Mouse (Mus musculus) limb, embryonic 11.5 days (tissue): ENCODE data around the gene Zc3h14. TPM values are rescaled to one million over a fixed set of nuclear protein-coding genes. Genes with fewer than 3 reads are reported as not detected.

Experiments used
- ATAC-seq: fragments of 200-750 bp; cut with Nextera tagmentation; 2 replicates; pipeline ENCODE4 v1.8.0; 2017; ENCODE audit warnings: low read depth; ENCODE audit not compliant: insufficient number of reproducible peaks, low FRiP score, low TSS enrichment
- DNase-seq: peaks from one replicate; pipeline ENCODE4 v3.0.0-alpha.2; 2015; ENCODE audit warnings: low spot score
- H3K27ac ChIP-seq: fragments of 300-500 bp; sonication (generic); replicated peaks from 2 replicates; pipeline ENCODE4 v1.5.1; 2014; ENCODE audit warnings: low read depth, mild to moderate bottlenecking, low read length
- H3K27me3 ChIP-seq: fragments of 300-500 bp; sonication (generic); 2 replicates; pipeline ENCODE4 v1.6.1; 2014; ENCODE audit warnings: mild to moderate bottlenecking, low read length, mixed read lengths; ENCODE audit not compliant: control insufficient read depth, insufficient read depth
- H3K36me3 ChIP-seq: fragments of 300-500 bp; sonication (generic); 2 replicates; pipeline ENCODE4 v1.6.1; 2014; ENCODE audit warnings: mild to moderate bottlenecking, low read length, moderate library complexity, mixed read lengths; ENCODE audit not compliant: control insufficient read depth, insufficient read depth
- H3K4me1 ChIP-seq: fragments of 300-500 bp; sonication (generic); 2 replicates; pipeline ENCODE4 v1.6.1; 2014; ENCODE audit warnings: low read length, mixed read lengths; ENCODE audit not compliant: control insufficient read depth, insufficient read depth
- H3K4me2 ChIP-seq: fragments of 300-500 bp; sonication (generic); 2 replicates; pipeline ENCODE4 v1.6.1; 2014; ENCODE audit warnings: low read depth, mild to moderate bottlenecking, moderate library complexity; ENCODE audit not compliant: severe bottlenecking
- H3K4me3 ChIP-seq: fragments of 300-500 bp; sonication (generic); 2 replicates; pipeline ENCODE4 v1.5.1; 2014; ENCODE audit warnings: low read depth, low read length
- H3K9ac ChIP-seq: fragments of 300-500 bp; sonication (generic); 2 replicates; pipeline ENCODE4 v1.6.1; 2014; ENCODE audit warnings: mild to moderate bottlenecking, low read length
- H3K9me3 ChIP-seq: fragments of 300-500 bp; sonication (generic); 2 replicates; pipeline ENCODE4 v1.6.1; 2016; ENCODE audit warnings: low read length; ENCODE audit not compliant: control insufficient read depth
- WGBS: fragments of 180-500 bp; shearing (Covaris S2); extraction: QIAGEN DNeasy Blood & Tissue Kit; methylation state at CpG from one replicate; pipeline ENCODE4 v1.1.7; 2014; 5-methylcytosine and 5-hydroxymethylcytosine counted together
- polyA plus RNA-seq: library from polyadenylated mRNA; unstranded; fragments of >200 nt; fragmentation: Nextera tagmentation; extraction: Ambion mirVana; gene quantifications from 2 replicates; pipeline ENCODE4 v1.2.1, GENCODE M21; 2014

Gene Zc3h14
- 158 and 170 TPM in 2 replicates for polyA plus RNA-seq

DNA sequence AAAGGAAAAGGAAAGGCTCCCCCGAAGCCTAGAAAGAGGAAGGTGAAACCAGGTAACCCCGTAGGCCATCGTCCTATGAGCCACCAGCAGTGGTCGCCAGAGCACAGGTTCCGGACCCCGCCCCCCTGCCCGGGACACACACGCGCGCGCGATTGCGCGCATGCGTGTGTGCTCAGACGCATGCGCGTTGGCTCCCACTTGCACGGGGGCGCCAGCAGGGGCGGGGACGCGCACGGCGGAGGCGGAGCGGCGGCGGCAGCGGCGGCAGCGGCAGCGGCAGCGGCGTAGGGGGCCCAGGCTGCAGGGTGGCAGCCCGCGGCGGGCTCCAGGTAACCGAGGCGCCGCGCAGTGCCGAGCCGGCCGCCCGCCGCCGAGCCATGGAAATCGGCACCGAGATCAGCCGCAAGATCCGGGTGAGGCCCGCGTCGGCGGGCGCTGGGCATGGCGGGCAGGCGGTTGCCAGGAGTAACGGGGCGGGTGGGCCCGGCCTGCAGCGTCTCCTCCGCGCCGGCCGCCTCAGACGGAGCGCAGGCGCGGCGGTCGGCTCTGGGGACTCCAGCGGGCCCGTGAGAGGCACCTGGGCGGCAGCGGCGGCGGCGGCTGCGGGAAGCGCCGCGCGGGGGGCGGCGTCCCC, at the start of gene Zc3h14:
Gene Zc3h14, plus strand, starts transcription at position 219 of the 634 bp plus-strand sequence.
- H3K9ac ChIP-seq, result peak within 1 kb of the TSS; percentile 93
- no peaks in the 10 kb centered on the region for H3K9me3 ChIP-seq
- peak within 1 kb of the TSS; percentile 83 for H3K4me3 ChIP-seq
- WGBS, result under 1% methylated on average over 73 of the region's 87 CpGs
- H3K27ac ChIP-seq, result peak within 1 kb of the TSS; percentile 79
- no peaks in the 10 kb centered on the region for H3K36me3 ChIP-seq
- DNase-seq (peak; percentile 96), ATAC-seq (peak; percentile 89)
- H3K4me1 ChIP-seq, result no peaks in the 10 kb centered on the region
- no peaks in the 10 kb centered on the region for H3K27me3 ChIP-seq
- peak within 1 kb of the TSS; percentile 55 for H3K4me2 ChIP-seq

DNA sequence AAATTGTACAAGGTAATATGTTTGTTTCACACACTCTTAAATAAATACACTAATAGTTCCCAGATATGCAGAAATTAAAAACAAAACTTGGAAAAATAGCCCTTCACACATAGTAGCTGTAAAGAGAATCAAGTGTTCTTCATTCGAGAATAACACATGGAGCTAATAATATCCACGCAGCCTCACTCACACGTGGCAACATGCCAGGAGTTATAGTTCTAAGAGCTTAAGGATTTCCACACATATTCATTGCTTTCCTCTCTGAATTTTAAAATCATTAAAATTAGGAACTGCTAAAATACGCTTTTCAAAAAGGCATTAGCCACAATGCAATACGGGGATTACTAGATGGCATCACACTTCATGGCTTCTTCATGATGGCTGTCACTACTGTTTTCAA, 49.6 kb upstream of the Zc3h14 start:
- DNase-seq (no peak), ATAC-seq (no peak)
- no peak overlapping the region for H3K4me2 ChIP-seq
- no peak overlapping the region for H3K9ac ChIP-seq
- 82% methylated on average over 5 of the region's 5 CpGs for WGBS
- no peaks in the 10 kb centered on the region for H3K9me3 ChIP-seq
- no peaks in the 10 kb centered on the region for H3K27me3 ChIP-seq
- H3K27ac ChIP-seq, result no peak overlapping the region
- H3K4me1 ChIP-seq, result no peaks in the 10 kb centered on the region
- no peaks in the 10 kb centered on the region for H3K36me3 ChIP-seq
- no peak overlapping the region for H3K4me3 ChIP-seq

DNA sequence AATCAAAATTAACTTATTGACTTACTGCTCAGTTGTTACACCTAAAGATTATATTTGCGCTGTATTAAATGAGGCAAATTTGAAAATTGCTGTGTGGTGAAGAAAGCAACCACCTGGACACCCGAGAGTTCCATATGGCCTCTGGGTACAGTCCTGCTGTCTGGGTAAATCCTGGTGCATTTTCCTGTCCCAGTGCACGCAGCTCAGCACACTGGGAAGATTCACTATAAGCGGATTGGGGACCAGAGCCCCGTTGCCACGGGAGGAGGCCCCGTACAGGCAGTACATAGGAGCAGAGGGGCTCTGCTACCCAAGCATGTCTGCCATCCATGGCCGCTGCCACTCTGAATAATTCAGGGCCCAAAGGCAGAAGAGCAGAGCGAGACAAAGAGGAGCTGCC, 45.2 kb upstream of the Zc3h14 start:
- DNase-seq (no peak), ATAC-seq (no peak)
- Histone ChIP-seq H3K36me3 (peaks cover 2% of the 10 kb centered on the region; the same call in 1 of the 2 replicates), H3K9me3 (no peaks in the 10 kb centered on the region), H3K4me3 (no peak overlapping the region), H3K4me1 (no peaks in the 10 kb centered on the region), H3K27me3 (no peaks in the 10 kb centered on the region), H3K4me2 (no peak overlapping the region), H3K27ac (no peak overlapping the region), H3K9ac (no peak overlapping the region)
- 93% methylated on average over 9 of the region's 9 CpGs for WGBS

DNA sequence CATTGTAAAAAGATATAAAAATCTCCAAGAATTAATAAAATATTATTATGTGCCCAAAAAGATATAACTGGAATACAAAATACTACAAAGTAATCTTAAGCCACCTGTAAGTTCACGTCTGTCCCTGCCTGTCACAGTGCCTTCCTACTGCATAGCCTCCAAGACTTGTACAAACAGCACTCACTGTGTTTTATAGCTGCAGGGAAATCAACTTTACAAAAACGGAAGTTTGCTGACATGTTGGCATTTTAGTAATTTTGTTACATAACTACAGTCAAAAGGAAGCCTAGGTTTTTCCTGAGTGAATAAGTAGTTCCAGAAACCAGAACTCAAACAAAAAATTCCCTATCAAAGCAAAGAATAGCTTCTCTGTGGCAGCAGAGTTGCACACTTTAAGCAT, 43.2 kb upstream of the Zc3h14 start:
- DNase-seq (no peak), ATAC-seq (no peak)
- Histone ChIP-seq H3K4me2 (no peak overlapping the region), H3K4me1 (no peaks in the 10 kb centered on the region), H3K27ac (no peak overlapping the region), H3K9me3 (no peaks in the 10 kb centered on the region), H3K9ac (no peak overlapping the region), H3K36me3 (peaks cover 2% of the 10 kb centered on the region; the same call in 1 of the 2 replicates), H3K4me3 (no peak overlapping the region), H3K27me3 (no peaks in the 10 kb centered on the region)
- WGBS, result 80% methylated on average over 2 of the region's 2 CpGs

GRCm38 (mm10) chr12:98703961-98704360, 42.8 kb upstream of the Zc3h14 start:
- no peak overlapping the region for H3K4me2 ChIP-seq
- DNase-seq (no peak), ATAC-seq (no peak)

DNA sequence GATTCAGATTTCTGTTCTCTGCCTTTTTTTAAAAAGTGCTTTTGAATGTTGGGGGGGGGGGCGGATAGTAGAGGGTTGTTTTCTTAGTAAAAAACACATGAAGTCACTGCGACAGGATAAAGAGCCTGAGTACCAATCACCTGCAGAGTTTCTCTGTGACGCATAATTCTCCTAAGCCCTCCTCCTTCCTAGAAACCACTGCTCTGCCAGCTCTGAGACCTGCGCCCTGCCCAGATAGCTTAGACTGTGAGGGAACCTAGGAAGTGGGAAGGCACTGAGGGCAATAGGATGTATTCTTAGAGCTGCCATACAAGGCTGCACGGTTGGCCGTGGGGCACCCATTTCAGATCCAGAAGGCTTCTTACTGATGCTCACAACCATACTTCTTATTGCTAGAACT, 33.9 kb upstream of the Zc3h14 start:
- H3K9ac ChIP-seq, result no peak overlapping the region
- WGBS, result 75% methylated on average over 6 of the region's 6 CpGs

More at GRCm38 (mm10) chr12:98703961-98704360, 42.8 kb upstream of the Zc3h14 start:
- no peak overlapping the region for H3K4me3 ChIP-seq
- WGBS, result 86% methylated on average over 10 of the region's 10 CpGs
- no peaks in the 10 kb centered on the region for H3K4me1 ChIP-seq
- H3K9ac ChIP-seq, result no peak overlapping the region
- no peaks in the 10 kb centered on the region for H3K27me3 ChIP-seq
- no peaks in the 10 kb centered on the region for H3K9me3 ChIP-seq
- peaks cover 2% of the 10 kb centered on the region; the same call in 1 of the 2 replicates for H3K36me3 ChIP-seq
- no peak overlapping the region for H3K27ac ChIP-seq

DNA sequence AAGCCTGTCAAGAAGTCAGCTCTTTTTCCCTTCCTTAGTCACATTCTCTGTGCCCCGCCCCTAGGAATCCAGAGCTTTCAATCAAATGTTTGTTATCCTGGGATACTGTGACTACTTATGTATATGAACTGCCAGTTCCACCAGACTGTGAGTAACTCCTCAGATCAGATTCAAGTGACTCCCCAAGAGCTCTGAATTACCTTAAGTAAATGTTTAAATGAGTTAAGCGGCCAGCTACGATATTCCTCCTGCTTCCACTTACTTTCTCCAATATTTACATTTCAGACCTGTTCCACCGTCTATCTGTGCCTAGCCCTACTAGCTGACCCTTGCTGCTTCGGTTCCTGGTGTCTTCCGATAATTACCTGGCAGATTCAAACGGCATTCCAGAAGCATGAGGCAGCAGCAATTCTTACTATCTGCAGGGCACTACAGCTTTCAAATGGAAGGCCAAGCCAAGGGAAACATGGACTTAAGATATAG, 33.1 kb upstream of the Zc3h14 start:
- no peak for ATAC-seq
- DNase-seq, result no peak
- Histone ChIP-seq H3K27me3 (no peaks in the 10 kb centered on the region), H3K4me3 (no peak overlapping the region), H3K4me2 (no peak overlapping the region), H3K36me3 (no peaks in the 10 kb centered on the region), H3K27ac (no peak overlapping the region), H3K9ac (no peak overlapping the region), H3K4me1 (no peaks in the 10 kb centered on the region), H3K9me3 (no peaks in the 10 kb centered on the region)
- WGBS, result 60% methylated on average over 7 of the region's 7 CpGs

More for the DNA sequence above, 33.9 kb upstream of the Zc3h14 start:
- H3K27ac ChIP-seq, result no peak overlapping the region
- no peak overlapping the region for H3K4me2 ChIP-seq
- H3K4me1 ChIP-seq, result no peaks in the 10 kb centered on the region
- ATAC-seq (no peak), DNase-seq (no peak)
- H3K27me3 ChIP-seq, result no peaks in the 10 kb centered on the region
- H3K36me3 ChIP-seq, result no peaks in the 10 kb centered on the region
- H3K9me3 ChIP-seq, result no peaks in the 10 kb centered on the region
- H3K4me3 ChIP-seq, result no peak overlapping the region

GRCm38 (mm10) chr12:98714757-98715156, 32.0 kb upstream of the Zc3h14 start:
- Histone ChIP-seq H3K4me2 (no peak overlapping the region), H3K9me3 (no peaks in the 10 kb centered on the region), H3K4me3 (no peak overlapping the region), H3K27me3 (no peaks in the 10 kb centered on the region), H3K27ac (no peak overlapping the region), H3K4me1 (no peaks in the 10 kb centered on the region), H3K9ac (no peak overlapping the region; the same call in 1 of the 2 replicates), H3K36me3 (no peaks in the 10 kb centered on the region)
- ATAC-seq (no peak), DNase-seq (no peak)
- 28% methylated on average over 11 of the region's 11 CpGs for WGBS
